Mouse (Mus musculus): ENCODE data around the gene Gramd1b. TPM values are rescaled to one million over a fixed set of nuclear protein-coding genes. Genes with fewer than 3 reads are reported as not detected.
A peak's percentile ranks its signal among the peaks of the same experiment; 100 is the strongest.

Gramd1b gene
- polyA plus RNA-seq, 1 experiment from 2014 or later: 3.0 TPM

DNA sequence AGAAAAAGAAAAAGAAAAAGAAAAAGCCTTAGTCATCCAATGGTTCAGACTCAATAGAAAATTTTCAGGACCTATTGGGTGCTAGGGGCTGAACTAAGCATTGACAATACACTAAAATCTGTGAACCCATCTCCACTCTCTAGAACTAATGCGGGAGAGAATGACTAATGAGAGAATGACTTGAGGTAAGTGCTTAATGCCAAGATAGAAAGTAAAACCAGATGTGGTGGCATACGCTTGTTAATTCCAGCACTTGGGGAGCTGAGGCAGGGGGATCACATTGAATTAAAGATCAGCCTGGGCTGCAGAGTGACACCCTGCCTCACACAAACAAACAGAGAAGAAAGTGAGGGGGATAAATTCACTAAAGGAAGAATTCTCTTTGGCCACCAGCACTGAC is 131.0 kb downstream of the Gramd1b start:
- no peaks in the 10 kb centered on the region for H3K27me3 ChIP-seq
- no peak overlapping the region for H3K27ac ChIP-seq
- ATAC-seq (ENCODE audit: low FRiP score, low read depth): no peak
- no peak overlapping the region for H3K4me3 ChIP-seq
- WGBS: 44% methylated on average over 2 of the region's 2 CpGs
- H3K4me1 ChIP-seq: 0 out of 2 replicates have a peak, but pooled peaks cover 3% of the 10 kb centered on the region
- H3K4me2 ChIP-seq (replicated peaks): no peak overlapping the region
- no peaks in the 10 kb centered on the region for H3K9me3 ChIP-seq
- H3K36me3 ChIP-seq: no peaks in the 10 kb centered on the region
- H3K9ac ChIP-seq: no peak overlapping the region

DNA sequence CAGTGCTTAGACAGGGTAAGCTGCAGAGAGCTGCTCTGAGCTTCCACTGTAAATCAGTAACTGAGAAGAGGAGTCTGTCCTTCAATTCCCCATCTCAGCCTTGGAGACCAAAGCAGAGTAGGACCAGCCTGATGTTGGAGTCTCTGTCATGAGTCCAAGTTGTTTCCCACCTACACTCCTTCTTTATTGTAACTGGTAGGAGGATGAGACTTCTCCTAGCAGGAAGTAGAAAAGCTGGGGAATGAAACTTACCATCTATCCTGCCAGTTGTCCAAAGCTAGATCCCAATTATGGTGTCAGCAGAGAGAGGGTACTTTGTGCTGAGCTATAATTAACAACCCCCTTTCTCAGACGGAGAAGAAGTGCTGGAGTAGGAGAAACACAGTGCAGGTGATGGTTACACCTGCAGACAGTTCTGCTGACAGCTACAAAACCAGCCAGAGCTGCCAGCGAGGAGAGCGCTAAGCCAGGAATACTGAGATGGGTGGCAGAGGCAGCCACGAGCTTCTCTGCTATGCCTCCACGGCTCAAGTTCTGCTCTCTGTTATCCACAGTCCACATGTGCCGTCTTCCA is 131.7 kb downstream of the Gramd1b start:
- Histone ChIP-seq H3K36me3 (no peaks in the 10 kb centered on the region), H3K4me3 (no peak overlapping the region), H3K9ac (no peak overlapping the region), H3K27me3 (no peaks in the 10 kb centered on the region), H3K9me3 (no peaks in the 10 kb centered on the region), H3K4me2 (replicated peaks) (no peak overlapping the region), H3K27ac (no peak overlapping the region), H3K4me1 (0 out of 2 replicates have a peak, but pooled peaks cover 3% of the 10 kb centered on the region)
- ATAC-seq (ENCODE audit: low FRiP score, low read depth): no peak
- WGBS: 81% methylated on average over 6 of the region's 6 CpGs

DNA sequence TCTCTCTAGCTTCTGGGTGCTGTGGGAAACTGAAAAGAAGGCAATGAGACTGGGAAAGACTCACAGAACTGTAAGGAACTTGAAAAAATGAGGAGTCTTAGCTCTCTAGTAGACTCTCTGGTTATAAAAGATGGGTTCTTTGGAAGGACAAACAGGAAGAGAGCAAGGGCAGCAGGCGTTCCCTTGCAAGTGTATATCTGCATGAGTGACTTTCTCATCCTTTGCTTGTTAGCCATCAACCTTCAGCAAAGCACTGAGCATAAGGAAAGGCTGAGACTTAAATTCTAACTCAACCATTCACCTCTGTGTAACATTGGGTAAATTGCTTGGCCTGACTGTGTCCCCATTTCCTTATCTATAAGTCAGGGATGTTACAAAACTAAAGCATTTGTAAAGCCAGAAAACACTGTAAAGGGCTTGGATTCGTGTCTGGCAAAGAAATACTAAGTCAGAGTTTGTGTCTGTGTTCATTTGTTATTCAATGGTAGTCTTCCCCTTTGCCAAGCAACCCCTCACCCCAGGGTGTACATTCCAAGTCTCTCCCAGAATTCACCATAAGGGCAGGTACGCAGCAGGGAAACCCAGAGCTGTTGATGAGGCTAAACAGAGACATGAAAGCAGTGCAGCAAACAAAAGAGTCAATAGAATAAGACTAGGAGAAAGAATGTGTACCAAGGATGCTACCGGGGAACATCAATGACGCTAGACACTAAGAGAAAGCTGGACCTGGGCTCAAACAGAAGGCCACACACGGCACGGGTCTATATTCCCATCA is 133.5 kb downstream of the Gramd1b start:
- no peaks in the 10 kb centered on the region for H3K36me3 ChIP-seq
- H3K9ac ChIP-seq: no peak overlapping the region
- ATAC-seq (ENCODE audit: low FRiP score, low read depth): no peak
- H3K4me2 ChIP-seq (replicated peaks): no peak overlapping the region
- H3K27ac ChIP-seq: no peak overlapping the region
- no peak overlapping the region for H3K4me3 ChIP-seq
- H3K9me3 ChIP-seq: no peaks in the 10 kb centered on the region
- H3K4me1 ChIP-seq: peaks cover 4% of the 10 kb centered on the region; the same call in 1 of the 2 replicates
- H3K27me3 ChIP-seq: no peaks in the 10 kb centered on the region
- WGBS: 78% methylated on average over 7 of the region's 7 CpGs

DNA sequence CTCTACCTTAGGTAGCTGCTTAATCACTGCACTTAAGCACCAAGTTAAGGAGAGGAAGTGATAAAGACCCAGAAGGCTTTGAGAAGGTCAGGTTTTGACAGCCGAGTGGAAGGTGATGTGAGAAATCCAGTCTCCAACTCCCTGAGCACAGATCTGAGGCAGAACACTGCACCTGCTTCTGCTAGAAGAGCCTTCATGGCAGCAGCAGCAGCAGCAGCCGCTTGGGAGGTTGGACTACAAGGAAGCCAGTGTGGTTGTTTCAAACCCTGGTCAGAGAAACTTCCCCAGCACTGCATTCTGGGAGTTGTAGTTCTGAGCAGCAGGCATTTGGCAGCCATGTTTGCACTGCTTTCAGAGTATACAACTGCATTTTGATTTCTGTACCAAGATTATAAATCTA is 134.1 kb downstream of the Gramd1b start:
- peak overlapping the region; percentile 24 for H3K4me3 ChIP-seq
- H3K9ac ChIP-seq: no peak overlapping the region
- H3K9me3 ChIP-seq: no peaks in the 10 kb centered on the region
- H3K27me3 ChIP-seq: no peaks in the 10 kb centered on the region
- WGBS: 21% methylated on average over 2 of the region's 2 CpGs
- H3K4me2 ChIP-seq (replicated peaks): peak overlapping the region; percentile 50
- no peaks in the 10 kb centered on the region for H3K36me3 ChIP-seq
- no peak overlapping the region for H3K27ac ChIP-seq
- peak; percentile 77 for ATAC-seq (ENCODE audit: low FRiP score, low read depth)
- H3K4me1 ChIP-seq: peaks cover 11% of the 10 kb centered on the region

DNA sequence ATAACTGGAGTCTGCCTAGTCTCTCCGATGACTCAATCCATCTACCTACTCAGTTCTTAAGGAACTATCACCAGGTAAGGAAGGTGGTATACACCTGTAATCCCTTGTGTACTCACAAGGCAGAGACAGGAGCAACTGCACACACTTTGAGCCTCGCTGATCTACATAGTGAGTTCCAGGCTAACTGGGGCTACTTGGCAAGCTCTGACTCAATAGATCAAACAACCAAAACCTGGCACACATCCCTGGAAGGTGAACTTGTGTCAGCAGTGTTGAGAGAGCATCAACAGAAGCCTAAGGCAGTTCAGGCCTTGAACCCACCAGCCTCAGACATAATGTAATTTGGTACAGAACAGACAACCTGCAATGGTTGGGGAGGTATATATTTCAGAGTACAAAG is 135.0 kb downstream of the Gramd1b start:
- 87% methylated on average over 2 of the region's 2 CpGs for WGBS

DNA sequence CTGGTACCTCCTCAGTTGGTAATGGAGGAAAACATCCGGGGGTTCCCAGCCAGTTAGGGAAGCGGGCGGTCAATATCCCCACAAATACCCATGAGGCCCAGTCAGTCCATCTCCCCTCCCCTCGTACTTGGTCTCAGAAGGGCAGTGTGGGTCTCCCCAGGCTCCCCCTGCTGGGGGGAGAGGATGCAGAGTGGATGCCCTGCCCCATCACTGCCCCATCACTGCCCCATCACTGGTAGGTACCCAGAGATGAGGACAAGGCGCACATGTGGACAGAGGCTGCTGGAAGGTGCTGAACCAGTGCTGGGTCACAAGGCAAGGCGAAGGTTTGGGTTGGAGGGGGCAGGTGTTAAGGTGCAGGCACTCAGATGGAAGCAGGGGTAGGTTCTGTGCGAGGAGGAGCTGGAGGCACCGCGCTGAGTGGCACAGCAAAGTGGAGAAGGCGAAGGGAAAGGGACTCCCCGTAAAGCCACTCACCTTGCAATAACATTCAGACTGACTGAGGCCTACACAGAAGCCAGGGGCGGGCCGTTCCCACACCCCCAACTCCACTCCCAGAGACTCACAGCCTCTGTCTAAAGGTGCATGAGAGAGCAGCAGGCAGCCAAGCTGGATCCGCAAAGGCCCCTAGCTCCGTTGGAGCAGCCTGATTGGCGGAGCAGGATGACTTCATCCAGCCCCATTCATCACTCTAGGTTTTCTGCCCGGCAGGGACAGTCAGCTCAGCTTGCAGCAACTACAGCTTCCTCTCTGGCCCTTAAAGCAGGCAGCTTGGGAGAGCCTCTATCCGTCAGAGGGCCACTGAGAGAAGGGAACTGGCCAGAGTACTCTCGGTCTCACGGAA is 139.1 kb downstream of the Gramd1b start:
- peak; percentile 88 for ATAC-seq (ENCODE audit: low FRiP score, low read depth)
- peak overlapping the region; percentile 48 for H3K4me2 ChIP-seq (replicated peaks)
- H3K4me1 ChIP-seq: peaks cover 21% of the 10 kb centered on the region
- H3K27me3 ChIP-seq: no peaks in the 10 kb centered on the region
- H3K9ac ChIP-seq: peak overlapping the region; percentile 35; the same call in 1 of the 2 replicates
- peak overlapping the region; percentile 58 for H3K27ac ChIP-seq
- peak overlapping the region; percentile 15 for H3K4me3 ChIP-seq
- H3K9me3 ChIP-seq: no peaks in the 10 kb centered on the region
- H3K36me3 ChIP-seq: no peaks in the 10 kb centered on the region
- WGBS: 23% methylated on average over 20 of the region's 20 CpGs

More for the DNA sequence above, 135.0 kb downstream of the Gramd1b start:
- Histone ChIP-seq H3K36me3 (no peaks in the 10 kb centered on the region), H3K4me3 (no peak overlapping the region), H3K9me3 (no peaks in the 10 kb centered on the region), H3K4me2 (replicated peaks) (no peak overlapping the region), H3K4me1 (peaks cover 19% of the 10 kb centered on the region), H3K9ac (no peak overlapping the region), H3K27ac (no peak overlapping the region), H3K27me3 (no peaks in the 10 kb centered on the region)
- no peak for ATAC-seq (ENCODE audit: low FRiP score, low read depth)

DNA sequence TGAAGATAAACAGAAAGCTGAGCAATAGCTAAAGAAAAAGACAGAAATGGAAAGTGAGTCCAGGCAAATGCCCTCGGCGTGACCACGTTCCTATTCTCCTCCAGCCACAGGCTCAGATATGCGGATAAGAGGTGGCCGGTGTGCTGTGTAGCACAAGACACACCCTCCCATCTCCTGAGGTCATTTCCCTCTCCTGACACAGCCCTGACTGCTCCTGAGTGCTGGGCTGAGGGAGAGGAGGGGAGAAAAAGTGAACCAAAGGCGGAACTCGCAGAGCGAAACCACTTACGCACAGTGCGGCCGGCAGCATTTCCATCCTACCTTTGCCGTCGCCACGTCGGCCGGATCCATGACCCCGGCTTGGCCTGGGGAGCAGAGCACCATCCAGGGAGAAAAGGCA is 139.8 kb downstream of the Gramd1b start:
- 70% methylated on average over 17 of the region's 17 CpGs for WGBS
- Histone ChIP-seq H3K4me1 (peaks cover 18% of the 10 kb centered on the region), H3K4me3 (no peak overlapping the region), H3K4me2 (replicated peaks) (peak overlapping the region; percentile 48), H3K27ac (no peak overlapping the region), H3K36me3 (no peaks in the 10 kb centered on the region), H3K9me3 (no peaks in the 10 kb centered on the region), H3K27me3 (no peaks in the 10 kb centered on the region), H3K9ac (0 out of 2 replicates have a peak overlapping the region, but pooled peaks have one; percentile 15)
- no peak for ATAC-seq (ENCODE audit: low FRiP score, low read depth)

DNA sequence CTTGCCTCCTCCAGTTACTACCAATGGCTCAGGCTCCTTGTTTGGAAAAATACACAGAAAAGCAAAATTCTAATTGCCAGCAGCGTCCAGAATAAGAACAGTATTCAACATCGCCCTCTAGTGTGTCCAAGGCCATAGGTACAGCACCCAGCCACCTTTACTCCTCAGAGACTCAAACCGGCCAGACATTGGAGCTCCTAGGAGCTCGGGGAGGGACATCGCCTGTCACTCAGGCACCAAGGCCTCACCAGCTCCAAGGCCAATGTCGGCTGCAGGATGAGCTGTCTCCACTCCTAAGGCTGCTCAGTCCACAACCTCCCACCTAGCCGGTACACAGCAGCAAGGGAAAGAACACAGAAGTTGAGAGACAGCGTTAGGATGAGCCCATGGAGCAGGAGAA is 140.3 kb downstream of the Gramd1b start:
- 34% methylated on average over 8 of the region's 8 CpGs for WGBS
- no peaks in the 10 kb centered on the region for H3K9me3 ChIP-seq

DNA sequence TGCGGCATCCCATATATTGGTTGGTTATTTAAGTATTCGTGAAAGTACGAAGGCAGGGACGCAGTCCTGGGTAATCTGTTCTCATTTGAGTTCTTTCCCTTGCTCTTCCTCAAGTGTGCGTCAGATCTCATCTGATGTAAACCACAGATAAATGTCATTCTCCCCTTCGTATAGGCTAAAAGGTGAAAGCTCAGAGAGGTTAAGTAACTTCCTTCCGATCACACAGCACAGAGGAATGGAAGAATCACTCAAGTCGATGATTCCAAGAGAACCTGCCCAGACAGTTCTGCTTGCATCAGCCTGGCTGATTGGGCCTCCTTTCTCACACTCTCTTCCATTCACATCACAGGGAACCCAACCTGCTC is 140.8 kb downstream of the Gramd1b start:
- no peak overlapping the region for H3K27ac ChIP-seq
- WGBS: 92% methylated on average over 8 of the region's 8 CpGs
- no peak overlapping the region for H3K4me3 ChIP-seq
- peaks cover 18% of the 10 kb centered on the region for H3K4me1 ChIP-seq
- H3K36me3 ChIP-seq: no peaks in the 10 kb centered on the region
- H3K9ac ChIP-seq: no peak overlapping the region
- H3K4me2 ChIP-seq (replicated peaks): no peak overlapping the region
- ATAC-seq (ENCODE audit: low FRiP score, low read depth): no peak
- no peaks in the 10 kb centered on the region for H3K9me3 ChIP-seq
- H3K27me3 ChIP-seq: no peaks in the 10 kb centered on the region

More for the DNA sequence above, 140.3 kb downstream of the Gramd1b start:
- H3K27ac ChIP-seq: no peak overlapping the region
- peaks cover 18% of the 10 kb centered on the region for H3K4me1 ChIP-seq
- no peaks in the 10 kb centered on the region for H3K27me3 ChIP-seq
- H3K9ac ChIP-seq: no peak overlapping the region
- no peak for ATAC-seq (ENCODE audit: low FRiP score, low read depth)
- H3K4me2 ChIP-seq (replicated peaks): peak overlapping the region; percentile 48; the same call in 1 of the 2 replicates
- no peak overlapping the region for H3K4me3 ChIP-seq
- H3K36me3 ChIP-seq: no peaks in the 10 kb centered on the region

DNA sequence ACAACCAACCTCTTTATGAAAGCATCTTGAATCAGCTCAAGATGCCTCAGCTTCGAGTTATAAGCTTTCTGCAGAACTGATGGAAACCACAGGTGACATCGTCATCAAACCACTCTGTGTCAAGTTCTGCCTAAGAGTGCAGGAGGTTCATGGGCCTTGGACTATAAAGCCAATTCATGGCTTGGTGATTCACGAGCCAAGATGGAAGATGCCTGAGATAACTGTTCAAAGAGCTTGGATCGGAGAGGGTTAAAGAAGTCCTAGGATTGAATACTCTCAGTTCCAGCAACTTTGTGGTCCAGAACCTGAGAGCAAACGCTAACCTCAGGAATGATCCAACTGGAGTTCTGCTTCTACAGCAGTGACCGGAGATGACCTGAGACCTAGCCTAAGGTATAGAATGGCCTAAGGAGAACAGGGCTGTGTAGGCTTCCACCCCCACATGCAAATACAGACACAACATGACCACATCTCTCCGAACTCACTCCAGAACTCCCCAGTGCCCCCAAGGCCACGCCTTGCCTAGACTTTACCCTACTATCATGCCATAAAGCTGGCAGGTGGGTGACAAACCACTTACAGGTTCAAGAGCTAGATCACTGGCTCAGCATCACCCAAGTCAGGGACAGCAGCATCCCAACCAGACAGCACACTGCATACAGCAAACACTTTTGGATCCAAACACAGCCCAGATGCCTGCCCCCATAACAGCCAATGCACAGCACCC is 141.4 kb downstream of the Gramd1b start:
- 89% methylated on average over 8 of the region's 8 CpGs for WGBS
- Histone ChIP-seq H3K4me2 (replicated peaks) (no peak overlapping the region), H3K9ac (no peak overlapping the region), H3K27ac (no peak overlapping the region), H3K27me3 (no peaks in the 10 kb centered on the region), H3K4me1 (peaks cover 18% of the 10 kb centered on the region), H3K9me3 (no peaks in the 10 kb centered on the region), H3K4me3 (no peak overlapping the region), H3K36me3 (no peaks in the 10 kb centered on the region)
- no peak for ATAC-seq (ENCODE audit: low FRiP score, low read depth)

DNA sequence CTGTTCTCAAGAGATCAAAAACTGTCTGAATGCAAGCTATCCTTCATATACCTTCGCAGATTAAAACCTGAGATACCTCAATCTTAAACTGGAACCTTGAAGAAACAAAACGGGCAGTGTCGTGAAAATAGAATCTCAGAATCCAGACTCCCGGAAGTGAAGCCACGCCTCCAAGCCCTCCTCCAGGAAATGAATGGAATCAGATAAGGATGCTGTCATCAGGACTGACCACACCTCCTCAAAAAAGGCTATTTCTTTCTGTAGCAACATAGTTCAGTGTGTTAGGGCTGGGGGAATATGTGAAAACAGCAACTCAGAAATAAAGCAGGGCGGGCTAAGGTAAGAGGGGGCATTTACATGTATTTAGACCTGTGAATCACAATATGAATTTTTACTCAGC is 142.0 kb downstream of the Gramd1b start:
- Histone ChIP-seq H3K36me3 (no peaks in the 10 kb centered on the region), H3K27ac (no peak overlapping the region), H3K9me3 (no peaks in the 10 kb centered on the region), H3K27me3 (no peaks in the 10 kb centered on the region), H3K9ac (no peak overlapping the region), H3K4me1 (peaks cover 18% of the 10 kb centered on the region), H3K4me3 (no peak overlapping the region), H3K4me2 (replicated peaks) (no peak overlapping the region)
- no peak for ATAC-seq (ENCODE audit: low FRiP score, low read depth)
- WGBS: 75% methylated on average over 6 of the region's 6 CpGs
